Mouse (Mus musculus) layer of hippocampus, adult 9-10 months (tissue): ENCODE measurements around the gene Pigx.

Source experiments
- DNase-seq: peaks from one replicate; pipeline ENCODE4 v3.0.0; 2022; ENCODE audit warnings: low spot score

Pigx gene

DNA sequence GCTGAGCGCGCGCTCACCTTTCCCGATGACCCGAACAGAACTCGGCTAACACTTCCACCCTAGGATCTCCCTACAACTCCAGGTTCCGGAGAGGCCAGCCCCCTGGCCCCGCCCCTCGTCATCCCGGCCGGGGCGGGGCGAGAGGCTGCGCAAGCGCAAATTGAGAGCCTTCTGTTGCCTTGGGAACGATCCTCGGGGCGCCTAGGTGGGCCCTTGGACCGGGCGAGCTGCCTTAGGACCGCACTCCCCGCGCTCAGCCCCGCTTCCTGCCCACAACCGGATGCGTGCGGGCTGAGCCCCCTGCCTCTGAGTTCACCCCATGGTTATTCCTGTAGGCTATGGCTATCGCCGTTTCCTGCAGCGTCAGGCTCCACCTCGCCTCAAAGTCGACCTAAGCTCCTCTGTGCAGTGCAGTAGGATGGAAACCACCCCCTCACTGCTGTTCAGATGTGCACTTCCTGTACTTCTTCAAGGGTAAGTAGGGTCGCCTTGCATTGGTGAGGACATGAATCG is at the start of gene Pigx, which contains the start of gene Cep19:
TSS of gene Pigx (minus strand) at position 103 of the 513 bp plus-strand sequence.
TSS of gene Cep19 (plus strand) at position 163 of the 513 bp plus-strand sequence.
- peak; percentile 70 for DNase-seq

DNA sequence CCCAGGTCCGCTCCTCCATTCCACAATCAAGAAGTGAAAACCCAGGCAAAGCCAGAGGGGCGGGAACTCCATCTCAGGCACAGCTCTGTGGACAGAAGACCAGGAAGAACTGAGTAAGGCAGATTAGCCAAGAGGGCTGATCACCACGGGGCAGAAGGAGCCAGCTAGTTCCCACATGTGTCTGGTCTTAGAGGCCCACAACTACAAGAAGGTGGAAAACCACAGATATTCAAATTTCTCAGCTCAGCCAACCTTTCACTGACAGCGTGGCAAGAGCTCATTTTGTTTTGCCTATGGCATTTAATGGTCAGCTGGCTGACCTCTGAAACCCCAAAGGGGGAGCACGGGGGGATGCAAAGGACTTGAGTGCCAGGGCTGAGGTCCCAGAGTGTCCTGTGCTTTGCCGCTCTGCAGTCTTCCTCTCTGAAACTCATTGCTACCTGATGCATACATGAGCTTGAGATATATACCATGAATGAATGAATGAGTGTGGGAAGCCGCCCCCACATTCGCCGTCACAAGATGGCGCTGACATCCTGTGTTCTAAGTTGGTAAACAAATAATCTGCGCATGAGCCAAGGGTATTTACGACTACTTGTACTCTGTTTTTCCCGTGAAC is 48.2 kb upstream of the Pigx start:
- DNase-seq, result no peak

GRCm38 (mm10) chr16:32144592-32144991 is 45.1 kb upstream of the Pigx start:
- no peak for DNase-seq

- DNase-seq, result no peak
Measured at GRCm38 (mm10) chr16:32143766-32144165, 44.2 kb upstream of the Pigx start.

GRCm38 (mm10) chr16:32138954-32139353 is 39.4 kb upstream of the Pigx start:
- DNase-seq, result no peak

DNA sequence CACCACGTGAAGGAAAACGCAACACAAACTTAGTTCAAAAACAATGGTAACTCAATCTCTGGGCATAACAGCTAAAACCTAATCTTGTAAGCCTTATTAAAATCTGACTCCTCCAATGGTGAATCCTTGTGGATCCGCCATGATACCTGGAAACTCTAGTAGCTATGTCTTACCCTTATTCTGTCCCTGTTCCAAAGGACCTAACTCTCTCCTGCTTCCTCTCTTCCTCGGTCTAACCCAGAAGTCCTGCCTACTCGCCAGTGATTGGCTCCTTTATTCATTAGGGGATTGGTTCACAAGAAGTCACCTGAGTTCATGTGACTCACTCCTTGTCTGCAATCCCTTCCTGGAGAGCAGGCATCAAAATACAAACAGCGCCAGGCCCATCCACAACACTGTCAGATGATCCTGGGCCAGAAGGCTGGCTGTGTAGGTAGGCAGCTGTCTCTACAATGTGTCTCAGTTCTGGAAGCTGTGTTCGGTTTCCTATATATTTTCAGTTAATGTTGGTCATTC is 36.4 kb upstream of the Pigx start:
- no peak for DNase-seq

- no peak for DNase-seq
Measured at GRCm38 (mm10) chr16:32133148-32133547, 33.6 kb upstream of the Pigx start.

- no peak for DNase-seq
Measured at GRCm38 (mm10) chr16:32130190-32130826, 30.8 kb upstream of the Pigx start.

GRCm38 (mm10) chr16:32129449-32130189 is 30.1 kb upstream of the Pigx start:
- no peak for DNase-seq

GRCm38 (mm10) chr16:32127046-32127445 is 27.5 kb upstream of the Pigx start:
- no peak for DNase-seq

DNA sequence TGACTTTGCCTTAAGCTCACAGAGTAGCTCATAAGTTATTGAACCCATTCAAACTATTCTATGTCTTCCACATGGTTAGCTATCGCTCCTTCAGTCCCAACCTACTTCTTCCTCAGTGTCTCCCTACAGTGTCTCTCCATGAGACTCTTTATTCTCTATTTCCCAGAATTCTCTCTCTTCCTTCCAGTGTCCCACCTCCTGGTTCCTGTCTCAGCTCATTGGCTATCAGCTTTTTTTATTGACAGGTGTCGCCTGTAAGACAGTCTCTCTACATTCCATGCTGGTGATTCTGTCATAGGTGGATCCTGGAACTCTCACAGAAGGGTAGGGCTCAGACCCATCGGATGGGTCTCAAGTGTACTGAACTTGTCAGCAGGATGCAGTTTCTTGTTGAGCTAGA is 25.8 kb upstream of the Pigx start:
- DNase-seq, result no peak

DNA sequence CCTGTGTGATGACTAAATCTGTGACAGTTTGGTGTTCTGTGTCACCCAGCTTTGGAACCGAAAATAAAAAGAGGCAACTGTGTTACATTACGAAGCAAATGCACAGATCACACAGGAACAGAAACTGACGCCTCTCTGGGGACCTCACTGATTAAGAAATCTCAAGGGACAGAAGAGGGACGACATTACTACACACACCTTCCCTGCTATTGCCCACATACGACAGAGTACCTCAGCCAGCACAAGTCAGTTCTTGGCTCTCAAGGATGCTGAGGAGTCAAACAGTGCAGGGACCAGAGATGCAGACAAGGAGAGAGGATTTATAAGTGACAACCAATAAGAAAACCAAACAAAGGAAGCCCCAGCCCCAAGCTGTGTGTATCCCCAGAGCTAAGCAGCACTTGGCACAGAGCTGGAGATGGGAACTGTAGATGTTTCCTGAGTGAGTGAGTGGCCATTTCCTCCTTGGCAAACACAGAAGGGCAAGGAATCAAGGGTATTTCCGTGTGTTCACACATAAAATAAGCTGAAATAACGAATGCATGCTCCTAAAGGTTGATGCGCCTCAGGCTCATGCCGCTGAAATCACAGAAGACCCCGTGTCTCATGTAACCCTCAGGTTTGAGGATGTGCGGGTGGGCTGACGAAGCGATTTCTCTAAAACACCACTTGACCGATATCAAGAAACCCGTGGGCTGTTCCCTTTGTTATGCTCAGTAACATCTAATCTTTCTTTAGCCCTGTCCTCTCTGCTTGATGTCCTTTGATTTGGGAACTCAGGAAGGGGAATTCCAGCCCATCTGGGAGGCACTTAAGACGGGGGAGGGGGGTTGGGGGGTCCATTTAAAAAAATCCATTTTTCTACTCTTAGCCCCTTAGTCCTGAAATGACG is 25.1 kb upstream of the Pigx start:
- no peak for DNase-seq

GRCm38 (mm10) chr16:32124020-32124419 is 24.5 kb upstream of the Pigx start:
- DNase-seq, result no peak

GRCm38 (mm10) chr16:32120454-32120853 is 20.9 kb upstream of the Pigx start:
- DNase-seq, result no peak

DNA sequence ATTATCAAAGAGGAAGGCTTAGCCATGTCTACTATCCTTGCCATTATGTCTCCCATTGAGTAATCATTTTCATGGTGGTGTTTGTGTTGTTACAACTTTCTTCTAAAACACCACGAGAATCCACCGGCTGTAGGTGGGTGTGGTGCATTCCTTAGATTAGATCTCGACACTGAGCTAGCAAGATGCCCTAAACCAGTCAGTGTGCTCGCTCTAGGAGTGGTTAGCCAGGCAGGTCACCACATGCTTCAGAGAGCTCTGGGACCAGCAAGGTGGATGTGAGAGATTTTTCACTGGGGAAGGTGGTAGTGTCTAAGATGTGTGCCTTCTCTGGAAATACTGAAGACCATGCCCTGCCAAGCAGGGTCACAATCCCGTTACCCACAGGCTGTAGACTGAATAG is 16.6 kb upstream of the Pigx start:
- no peak for DNase-seq

DNA sequence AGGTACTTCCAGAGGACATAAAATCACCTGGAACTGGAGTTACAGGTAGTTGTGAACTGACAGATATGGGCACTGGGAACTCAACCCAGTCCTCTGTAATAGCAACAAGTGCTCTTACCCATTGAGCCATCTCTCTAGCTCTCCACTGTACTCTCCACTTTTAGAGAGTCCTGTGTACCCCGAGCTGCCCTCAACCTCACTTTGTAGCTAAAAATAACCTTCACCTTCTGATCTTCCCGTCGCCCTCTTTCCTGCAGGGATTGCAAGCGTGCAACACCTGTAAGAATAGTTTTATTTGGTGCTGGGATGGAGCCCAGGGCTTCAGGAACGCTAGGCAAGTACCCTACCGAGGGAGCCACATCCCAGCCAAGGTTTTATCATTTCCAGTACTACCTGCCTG is 16.2 kb upstream of the Pigx start:
- no peak for DNase-seq

DNA sequence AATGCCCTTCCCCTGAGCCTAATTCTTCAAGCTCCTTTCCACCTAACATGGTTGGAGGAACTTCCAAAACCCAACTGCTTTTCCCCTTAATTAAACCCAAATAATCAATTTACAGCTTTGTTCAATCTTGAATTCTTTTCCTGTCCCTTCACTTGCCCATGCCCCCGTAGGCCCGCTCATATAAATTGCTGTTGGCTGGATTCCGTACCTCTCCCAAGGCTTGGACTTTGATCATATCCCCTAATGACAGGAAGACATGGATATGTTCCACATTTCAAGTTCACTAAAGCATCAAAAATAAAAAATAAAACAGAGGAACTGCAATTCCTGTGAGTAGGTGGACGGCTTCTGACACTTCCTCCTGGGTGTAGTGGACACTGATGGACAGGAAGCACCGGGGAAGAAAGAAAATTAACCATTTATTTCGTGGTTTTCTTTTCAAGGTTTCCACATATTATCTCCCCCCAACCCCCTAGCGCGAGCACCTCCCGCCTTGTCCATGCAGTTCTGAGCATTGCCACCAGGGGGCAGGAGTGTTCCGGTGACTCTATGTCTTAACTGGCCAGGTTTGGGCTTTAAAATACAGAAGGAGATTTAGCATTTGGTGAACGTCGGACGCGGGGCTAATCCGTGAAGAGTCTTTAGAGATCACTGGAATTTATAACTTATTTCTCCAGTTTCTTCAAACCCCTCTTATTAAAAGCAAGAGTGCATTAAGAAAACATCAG is 15.6 kb upstream of the Pigx start:
- peak; percentile 75 for DNase-seq

DNA sequence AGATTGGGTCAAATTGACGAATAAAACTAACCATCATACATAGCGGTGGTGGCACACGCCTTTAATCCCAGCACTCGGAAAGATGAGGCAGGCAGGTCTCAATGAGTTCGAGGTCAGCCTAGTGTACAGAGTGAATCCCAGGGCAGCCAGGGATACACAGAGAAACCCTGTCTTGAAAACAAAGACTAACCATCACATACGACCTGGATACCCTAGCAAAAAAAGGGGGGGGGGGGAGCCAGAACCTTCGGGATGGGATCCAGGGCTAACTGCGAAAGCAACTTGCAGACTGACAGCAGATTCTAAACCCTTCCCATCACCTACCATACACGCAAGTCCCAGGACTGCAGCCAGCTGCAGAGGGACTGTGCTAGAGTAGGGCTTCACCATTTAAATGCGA is 14.9 kb upstream of the Pigx start:
- no peak for DNase-seq

DNA sequence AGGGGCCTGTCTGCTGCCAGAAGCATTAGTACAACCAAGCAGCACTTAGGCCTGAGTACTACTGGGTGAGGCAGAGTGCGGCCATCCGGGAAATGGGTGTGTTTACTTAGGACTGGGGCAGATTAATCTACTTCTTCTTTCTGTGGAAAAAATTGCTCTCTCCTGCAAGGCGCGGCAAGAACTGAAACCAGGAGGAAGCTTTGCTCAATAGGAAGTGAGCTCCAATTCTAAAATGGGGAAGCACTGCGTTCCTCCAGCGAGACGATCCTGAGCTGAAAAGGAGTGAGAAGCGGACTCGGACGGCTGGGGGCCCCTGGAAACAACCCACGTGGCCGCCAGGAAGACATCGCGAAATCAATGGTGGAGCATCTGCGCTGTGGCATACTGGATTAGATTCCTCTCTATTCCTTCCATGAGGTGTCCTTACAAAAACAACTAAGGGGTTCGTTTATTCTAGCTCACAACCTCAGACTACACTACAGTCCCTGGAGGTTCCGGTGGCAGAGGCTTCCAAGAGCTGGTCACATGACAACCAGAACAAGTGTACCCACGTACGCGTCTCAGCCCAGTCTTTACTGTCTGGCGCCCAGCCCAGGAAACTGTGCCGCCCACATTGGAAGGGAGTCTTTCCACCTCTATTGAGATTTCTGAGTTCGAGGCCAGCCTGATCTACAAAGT is 14.1 kb upstream of the Pigx start:
- peak; percentile 44 for DNase-seq

DNA sequence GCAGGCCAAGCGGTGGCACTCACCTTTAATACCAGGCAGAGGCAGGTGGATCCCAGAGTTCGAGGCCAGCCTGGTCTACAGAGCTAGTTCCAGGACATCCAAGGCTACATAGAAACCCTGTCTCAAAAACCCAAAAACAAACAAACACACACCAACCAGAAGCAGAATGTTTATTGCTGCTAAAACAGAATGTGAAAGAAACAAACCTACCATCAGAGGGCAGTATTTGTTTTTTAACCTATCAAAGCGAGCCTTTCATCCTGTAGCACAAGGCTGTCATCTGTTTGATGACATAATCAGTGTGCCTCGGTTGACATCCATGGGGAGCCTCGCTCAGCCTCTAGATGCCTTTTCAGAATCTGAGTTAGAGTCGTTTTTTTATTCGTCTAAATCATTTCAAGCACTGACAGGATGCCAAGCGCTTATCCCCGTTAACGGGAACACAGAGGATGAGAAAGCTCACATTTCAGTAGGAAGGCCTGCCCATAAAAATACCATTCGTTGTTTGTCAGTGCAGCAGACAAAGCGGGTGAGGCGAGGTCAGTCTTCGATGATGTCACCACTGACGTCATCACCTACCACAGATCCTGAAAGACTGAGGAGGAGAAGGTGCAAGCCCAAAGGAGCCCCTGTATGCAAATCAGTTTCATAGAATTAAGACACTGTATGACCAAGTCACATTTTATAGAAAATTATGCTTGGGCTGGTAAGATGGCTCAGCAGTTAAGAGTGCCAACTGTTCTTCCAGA is 11.6 kb upstream of the Pigx start:
- DNase-seq, result no peak
